Mouse (Mus musculus) bone marrow, adult 2 months (tissue): ENCODE results near the gene Snx6.

Experiments used
- CTCF ChIP-seq: fragments of 200-500 bp; IDR thresholded peaks from 2 replicates; pipeline ENCODE4 v1.5.1; 2011; ENCODE audit warnings: low read length, control low read depth; ENCODE audit not compliant: control insufficient read depth, insufficient read depth
- POLR2A ChIP-seq: fragments of 200-500 bp; IDR thresholded peaks from 2 replicates; pipeline ENCODE4 v1.6.1; 2011; ENCODE audit warnings: low read depth, mild to moderate bottlenecking, control low read depth, low read length, borderline replicate concordance; ENCODE audit not compliant: control insufficient read depth

DNA sequence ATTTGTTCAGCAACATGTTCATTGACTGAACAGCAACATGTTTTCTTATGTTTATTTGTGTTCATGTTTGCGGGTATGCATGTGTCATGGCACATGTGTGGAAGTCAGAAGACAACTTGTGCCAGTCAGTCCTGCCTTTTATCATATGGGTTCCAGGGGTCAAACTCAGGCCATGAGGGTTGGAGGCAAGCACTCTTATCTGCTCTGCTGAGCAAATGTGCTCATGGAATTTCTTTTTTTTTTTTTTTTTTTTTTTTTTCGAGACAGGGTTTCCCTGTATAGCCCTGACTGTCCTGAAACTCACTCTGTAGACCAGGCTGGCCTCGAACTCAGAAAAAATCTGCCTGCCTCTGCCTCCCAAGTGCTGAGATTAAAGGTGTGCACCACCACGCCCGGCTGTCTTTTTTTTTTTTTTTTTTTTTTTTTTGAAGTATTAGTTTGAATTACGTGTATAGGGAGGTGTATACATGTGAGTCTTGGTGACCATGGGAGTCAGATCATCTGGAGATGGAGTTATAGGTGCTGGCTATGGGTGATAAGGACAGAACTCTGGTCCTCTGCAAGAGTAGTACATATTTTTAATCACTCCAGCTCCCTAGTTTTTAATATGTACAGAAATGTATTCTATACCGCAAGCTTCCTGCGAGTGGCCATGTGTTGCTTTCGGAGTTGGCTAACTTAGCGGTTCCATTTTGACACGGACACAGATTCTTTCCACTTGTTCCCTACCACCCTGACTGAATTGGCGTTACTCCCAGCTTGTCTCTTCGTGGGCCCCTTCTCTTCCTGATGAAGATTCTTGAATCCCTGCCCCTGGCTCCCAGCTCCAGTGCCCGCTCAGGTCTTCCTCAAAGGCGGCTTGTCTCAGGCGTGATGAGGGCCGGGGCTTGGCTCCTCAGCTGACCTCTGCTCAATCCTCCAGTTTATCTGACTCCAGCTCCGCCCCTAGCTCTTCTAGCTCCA is 40.4 kb upstream of the Snx6 start:
- no peak for TF ChIP-seq CTCF
- no peak for TF ChIP-seq POLR2A
